Mouse (Mus musculus): ENCODE data around the gene Smg8. TPM values are rescaled to one million over a fixed set of nuclear protein-coding genes. Genes with fewer than 3 reads are reported as not detected.
"Not testable (repeated sequence)": the region's sequence is repeated elsewhere in the genome, so short reads cannot be mapped to it uniquely, and the experiment has no call there.

Gene Smg8
- polyA plus RNA-seq, 1 experiment from 2014 or later, result 31.1 TPM

DNA sequence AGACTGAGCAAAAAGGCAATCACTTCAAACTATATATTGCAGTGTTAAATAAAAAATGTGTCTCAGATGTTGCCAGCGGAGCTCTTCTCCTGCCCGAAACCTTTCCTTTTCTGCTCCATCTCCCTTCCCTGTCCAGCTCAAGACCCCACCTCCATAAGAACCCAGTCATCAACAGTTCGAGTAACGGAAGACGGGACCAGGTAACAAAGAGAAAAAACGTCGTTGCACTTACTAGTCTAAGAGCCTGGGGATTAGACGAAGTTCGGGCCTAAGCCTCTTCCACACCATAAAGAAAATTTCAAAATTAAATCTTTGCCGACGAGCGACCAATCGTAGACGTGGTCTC is 21.8 kb upstream of the Smg8 start, which contains the start of gene Prr11:
Prr11 (minus strand) TSS at position 300 of the 346 bp plus-strand sequence.
- Histone ChIP-seq H3K4me1 (replicated peaks) (peaks cover 26% of the 10 kb centered on the region), H3K4me3 (replicated peaks) (peak within 1 kb of the TSS; percentile 96), H3K27ac (peak within 1 kb of the TSS; percentile 98), H3K36me3 (peaks cover 37% of the 10 kb centered on the region), H3K9ac (replicated peaks) (peak within 1 kb of the TSS; percentile 99), H3K9me3 (no peaks in the 10 kb centered on the region), H3K4me2 (peak within 1 kb of the TSS; percentile 68), H3K27me3 (no peaks in the 10 kb centered on the region)
- WGBS, result under 1% methylated on average over 14 of the region's 14 CpGs
- ATAC-seq (ENCODE audit: insufficient number of reproducible peaks, insufficient read depth, low FRiP score, low TSS enrichment, low read depth), result no peak

- Histone ChIP-seq H3K9me3 (no peaks in the 10 kb centered on the region), H3K27me3 (no peaks in the 10 kb centered on the region), H3K27ac (no peak overlapping the region), H3K4me2 (peak overlapping the region; percentile 95), H3K9ac (replicated peaks) (peak overlapping the region; percentile 89), H3K36me3 (peaks cover 59% of the 10 kb centered on the region), H3K4me1 (replicated peaks) (peaks cover 20% of the 10 kb centered on the region), H3K4me3 (replicated peaks) (peak overlapping the region; percentile 89)
- ATAC-seq (ENCODE audit: insufficient number of reproducible peaks, insufficient read depth, low FRiP score, low TSS enrichment, low read depth), result no peak
- WGBS, result 75% methylated on average over 2 of the region's 2 CpGs
These were observed 568 bp upstream of the Smg8 start for GRCm38 (mm10) chr11:87087142-87087541.

DNA sequence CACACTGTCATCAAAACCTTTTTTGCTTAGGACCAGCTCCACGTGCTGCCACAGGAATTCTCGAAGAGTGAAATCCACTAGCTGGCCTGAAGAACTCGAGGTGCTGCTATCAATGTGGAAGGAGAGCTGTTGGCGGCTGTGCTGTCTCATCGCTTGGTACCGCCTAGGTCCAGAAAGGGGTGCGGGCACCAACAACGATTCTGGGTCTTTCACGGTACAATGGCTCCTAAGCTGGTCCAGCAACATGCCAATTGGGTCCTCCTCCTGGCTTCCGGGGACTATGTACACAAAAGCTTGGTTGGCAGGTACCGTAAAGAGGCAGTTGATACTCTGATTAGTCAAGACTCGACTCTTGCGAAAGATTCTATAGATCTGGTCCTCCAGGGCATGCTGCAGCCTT is 1.1 kb downstream of the Smg8 start:
- Histone ChIP-seq H3K36me3 (peaks cover 58% of the 10 kb centered on the region), H3K27me3 (no peaks in the 10 kb centered on the region), H3K9ac (replicated peaks) (peak overlapping the region; percentile 89; the same call in 1 of the 2 replicates), H3K4me2 (peak overlapping the region; percentile 95), H3K9me3 (no peaks in the 10 kb centered on the region), H3K4me1 (replicated peaks) (peaks cover 20% of the 10 kb centered on the region), H3K27ac (no peak overlapping the region), H3K4me3 (replicated peaks) (peak overlapping the region; percentile 89)
- WGBS, result 92% methylated on average over 13 of the region's 13 CpGs
- ATAC-seq (ENCODE audit: insufficient number of reproducible peaks, insufficient read depth, low FRiP score, low TSS enrichment, low read depth), result no peak

GRCm38 (mm10) chr11:87083712-87084111 is 2.9 kb downstream of the Smg8 start:
- Histone ChIP-seq H3K27ac (no peak overlapping the region), H3K9ac (replicated peaks) (no peak overlapping the region), H3K4me3 (replicated peaks) (no peak overlapping the region), H3K36me3 (peaks cover 64% of the 10 kb centered on the region), H3K4me2 (no peak overlapping the region), H3K9me3 (no peaks in the 10 kb centered on the region), H3K27me3 (no peaks in the 10 kb centered on the region), H3K4me1 (replicated peaks) (peaks cover 20% of the 10 kb centered on the region)
- ATAC-seq (ENCODE audit: insufficient number of reproducible peaks, insufficient read depth, low FRiP score, low TSS enrichment, low read depth), result no peak
- 76% methylated on average over 1 of the region's 1 CpGs for WGBS

DNA sequence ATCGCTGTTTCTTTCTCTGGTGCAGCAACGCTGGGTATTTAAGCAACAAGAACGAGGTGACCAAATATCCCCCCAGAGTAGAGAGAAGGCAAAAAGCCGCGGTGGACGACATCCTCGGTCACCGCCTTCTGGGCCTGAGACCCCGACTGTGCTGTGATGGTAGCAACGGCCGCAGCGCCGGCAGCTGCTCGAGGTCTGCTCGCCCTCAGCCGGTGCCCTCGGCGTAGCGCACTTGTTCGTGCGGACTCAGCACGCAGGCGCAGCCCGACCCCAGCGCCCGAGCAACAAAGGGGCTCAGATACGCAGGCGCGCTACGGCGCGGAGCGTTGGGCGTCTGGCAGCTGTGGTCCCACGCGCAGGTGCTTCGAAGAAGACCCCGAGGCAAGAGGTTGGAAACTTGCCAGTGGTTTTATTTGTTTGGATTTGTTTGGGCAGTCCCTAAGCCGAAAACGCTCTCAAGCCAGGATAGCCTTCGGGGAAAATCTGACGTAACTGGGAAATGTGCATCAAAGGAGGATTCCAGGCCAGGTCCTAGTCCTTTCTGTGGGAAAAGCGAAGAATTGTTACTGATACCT is 12.6 kb downstream of the Smg8 start, which contains the start of gene Gdpd1:
Gdpd1 (minus strand) TSS at position 197 of the 575 bp plus-strand sequence.
- Histone ChIP-seq H3K27me3 (no peaks in the 10 kb centered on the region), H3K4me3 (replicated peaks) (peak within 1 kb of the TSS; percentile 62), H3K4me1 (replicated peaks) (peaks cover 3% of the 10 kb centered on the region; the same call in 1 of the 2 replicates), H3K36me3 (peaks cover 26% of the 10 kb centered on the region), H3K9me3 (no peaks in the 10 kb centered on the region), H3K9ac (replicated peaks) (peak within 1 kb of the TSS; percentile 82), H3K4me2 (peak within 1 kb of the TSS; percentile 94), H3K27ac (peak within 1 kb of the TSS; percentile 67)
- WGBS, result 1% methylated on average over 43 of the region's 43 CpGs
- peak; percentile 91 for ATAC-seq (ENCODE audit: insufficient number of reproducible peaks, insufficient read depth, low FRiP score, low TSS enrichment, low read depth)

GRCm38 (mm10) chr11:87073343-87073865 is 13.2 kb downstream of the Smg8 start:
- peak overlapping the region; percentile 67 for H3K27ac ChIP-seq
- H3K9ac ChIP-seq (replicated peaks), result peak overlapping the region; percentile 82
- no peaks in the 10 kb centered on the region for H3K27me3 ChIP-seq
- peak overlapping the region; percentile 62 for H3K4me3 ChIP-seq (replicated peaks)
- ATAC-seq (ENCODE audit: insufficient number of reproducible peaks, insufficient read depth, low FRiP score, low TSS enrichment, low read depth), result peak; percentile 54
- 1% methylated on average over 24 of the region's 24 CpGs for WGBS
- H3K4me1 ChIP-seq (replicated peaks), result peaks cover 3% of the 10 kb centered on the region; the same call in 1 of the 2 replicates
- peak overlapping the region; percentile 94 for H3K4me2 ChIP-seq
- H3K9me3 ChIP-seq, result no peaks in the 10 kb centered on the region
- peaks cover 21% of the 10 kb centered on the region for H3K36me3 ChIP-seq

- Histone ChIP-seq H3K36me3 (peaks cover 29% of the 10 kb centered on the region), H3K9me3 (no peaks in the 10 kb centered on the region), H3K27ac (no peak overlapping the region), H3K4me1 (replicated peaks) (0 out of 2 replicates have a peak, but pooled peaks cover 4% of the 10 kb centered on the region), H3K27me3 (no peaks in the 10 kb centered on the region), H3K4me3 (replicated peaks) (no peak overlapping the region), H3K9ac (replicated peaks) (no peak overlapping the region), H3K4me2 (no peak overlapping the region)
- ATAC-seq (ENCODE audit: insufficient number of reproducible peaks, insufficient read depth, low FRiP score, low TSS enrichment, low read depth), result no peak
- 58% methylated on average over 3 of the region's 3 CpGs for WGBS
These were observed 24.5 kb downstream of the Smg8 start for GRCm38 (mm10) chr11:87062087-87062486.

DNA sequence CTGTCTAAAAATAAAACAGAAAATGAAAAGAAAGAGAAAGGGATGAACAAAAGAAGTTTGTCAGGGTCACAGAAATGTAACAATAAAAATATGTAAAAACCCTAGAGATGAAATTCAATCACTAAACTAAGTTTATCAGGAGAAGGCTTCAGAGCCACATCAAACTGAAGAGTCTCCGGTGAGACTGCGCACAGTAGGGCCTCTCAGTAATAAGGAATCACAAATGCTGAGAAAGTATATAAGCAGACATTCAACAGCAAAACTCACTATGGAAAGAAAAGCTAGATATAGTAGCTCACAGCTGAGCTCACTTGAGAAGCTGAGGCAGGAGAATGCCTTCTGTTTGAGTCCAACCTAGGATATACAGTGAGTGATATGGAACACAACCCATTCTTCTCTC is 26.2 kb downstream of the Smg8 start:
- H3K9me3 ChIP-seq, result no peaks in the 10 kb centered on the region
- 0 out of 2 replicates have a peak, but pooled peaks cover 4% of the 10 kb centered on the region for H3K4me1 ChIP-seq (replicated peaks)
- no peak overlapping the region for H3K4me2 ChIP-seq
- no peak overlapping the region for H3K4me3 ChIP-seq (replicated peaks)
- no peaks in the 10 kb centered on the region for H3K27me3 ChIP-seq
- H3K27ac ChIP-seq, result no peak overlapping the region
- peaks cover 41% of the 10 kb centered on the region for H3K36me3 ChIP-seq
- 91% methylated on average over 2 of the region's 2 CpGs for WGBS
- H3K9ac ChIP-seq (replicated peaks), result no peak overlapping the region
- no peak for ATAC-seq (ENCODE audit: insufficient number of reproducible peaks, insufficient read depth, low FRiP score, low TSS enrichment, low read depth)

- no peak for ATAC-seq (ENCODE audit: insufficient number of reproducible peaks, insufficient read depth, low FRiP score, low TSS enrichment, low read depth)
- no peaks in the 10 kb centered on the region for H3K4me1 ChIP-seq (replicated peaks)
- WGBS, result 81% methylated on average over 6 of the region's 6 CpGs
- no peaks in the 10 kb centered on the region for H3K27me3 ChIP-seq
- no peaks in the 10 kb centered on the region for H3K9me3 ChIP-seq
- peaks cover 40% of the 10 kb centered on the region for H3K36me3 ChIP-seq
- H3K27ac ChIP-seq, result no peak overlapping the region
- no peak overlapping the region for H3K9ac ChIP-seq (replicated peaks)
- no peak overlapping the region for H3K4me2 ChIP-seq
- no peak overlapping the region for H3K4me3 ChIP-seq (replicated peaks)
These were observed 30.3 kb downstream of the Smg8 start for GRCm38 (mm10) chr11:87056286-87056685.

DNA sequence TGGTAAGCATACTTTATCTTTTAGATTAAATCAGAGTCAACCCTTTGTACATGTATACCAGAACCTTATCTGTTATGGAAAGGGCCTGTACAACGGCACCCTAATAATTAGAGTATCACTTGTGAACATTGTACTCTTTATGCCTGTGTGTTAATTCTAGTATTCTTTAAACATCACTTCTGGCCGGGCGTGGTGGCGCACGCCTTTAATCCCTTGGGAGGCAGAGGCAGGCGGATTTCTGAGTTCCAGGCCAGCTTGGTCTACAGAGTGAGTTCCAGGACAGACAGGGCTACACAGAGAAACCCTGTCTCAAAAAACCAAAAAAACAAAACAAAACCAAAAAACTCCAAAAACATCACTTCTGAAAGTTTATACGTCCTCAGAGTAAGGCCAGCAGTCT is 37.7 kb downstream of the Smg8 start:
- H3K4me1 ChIP-seq (replicated peaks); H3K4me3 ChIP-seq (replicated peaks); H3K4me2 ChIP-seq; H3K9ac ChIP-seq (replicated peaks); H3K27ac ChIP-seq; H3K27me3 ChIP-seq; ATAC-seq (ENCODE audit: insufficient number of reproducible peaks, insufficient read depth, low FRiP score, low TSS enrichment, low read depth); H3K9me3 ChIP-seq: not testable (repeated sequence)
- H3K36me3 ChIP-seq, result peaks cover 35% of the 10 kb centered on the region
- WGBS, result 95% methylated on average over 7 of the region's 7 CpGs

- no peak for ATAC-seq (ENCODE audit: insufficient number of reproducible peaks, insufficient read depth, low FRiP score, low TSS enrichment, low read depth)
- Histone ChIP-seq H3K27ac (no peak overlapping the region), H3K27me3 (no peaks in the 10 kb centered on the region), H3K4me3 (replicated peaks) (no peak overlapping the region), H3K9ac (replicated peaks) (no peak overlapping the region), H3K36me3 (peaks cover 40% of the 10 kb centered on the region), H3K4me2 (no peak overlapping the region), H3K4me1 (replicated peaks) (no peaks in the 10 kb centered on the region), H3K9me3 (no peaks in the 10 kb centered on the region)
- WGBS, result 89% methylated on average over 5 of the region's 5 CpGs
These were observed 39.6 kb downstream of the Smg8 start for GRCm38 (mm10) chr11:87046968-87047367.

- H3K4me2 ChIP-seq, result no peak overlapping the region
- H3K4me3 ChIP-seq (replicated peaks), result no peak overlapping the region
- no peaks in the 10 kb centered on the region for H3K4me1 ChIP-seq (replicated peaks)
- WGBS, result 90% methylated on average over 3 of the region's 3 CpGs
- H3K9me3 ChIP-seq, result no peaks in the 10 kb centered on the region
- peaks cover 64% of the 10 kb centered on the region for H3K36me3 ChIP-seq
- ATAC-seq (ENCODE audit: insufficient number of reproducible peaks, insufficient read depth, low FRiP score, low TSS enrichment, low read depth), result no peak
- H3K27ac ChIP-seq, result no peak overlapping the region
- H3K9ac ChIP-seq (replicated peaks), result no peak overlapping the region
- no peaks in the 10 kb centered on the region for H3K27me3 ChIP-seq
These were observed 43.5 kb downstream of the Smg8 start for GRCm38 (mm10) chr11:87043052-87043451.

Measured in limb, embryonic 12.5 days (tissue).